Mouse (Mus musculus) small intestine, adult 2 months (tissue): ENCODE data around the gene Gucd1. TPM values are rescaled to one million over a fixed set of nuclear protein-coding genes. Genes with fewer than 3 reads are reported as not detected.

Source experiments
- H3K27ac ChIP-seq: fragments of 200-500 bp; 2 replicates; pipeline ENCODE4 v1.5.1; 2012; ENCODE audit warnings: low read depth, low read length, control low read depth, inconsistent platforms; ENCODE audit not compliant: insufficient read depth
- H3K27me3 ChIP-seq: fragments of 200-500 bp; 2 replicates; pipeline ENCODE4 v1.6.1; 2012; ENCODE audit warnings: mild to moderate bottlenecking, moderate library complexity, low read length, inconsistent platforms; ENCODE audit not compliant: control insufficient read depth, insufficient read depth
- H3K36me3 ChIP-seq: fragments of 200-500 bp; 2 replicates; pipeline ENCODE4 v1.6.1; 2012; ENCODE audit warnings: mild to moderate bottlenecking, low read length, control low read depth, inconsistent platforms; ENCODE audit not compliant: control insufficient read depth, insufficient read depth
- H3K4me1 ChIP-seq: fragments of 200-500 bp; 2 replicates; pipeline ENCODE4 v1.6.1; 2012; ENCODE audit warnings: low read length, inconsistent platforms, mixed read lengths; ENCODE audit not compliant: control insufficient read depth, insufficient read depth, insufficient read length
- H3K4me3 ChIP-seq: fragments of 200-500 bp; 2 replicates; pipeline ENCODE4 v1.5.1; 2012; ENCODE audit warnings: low read depth, mild to moderate bottlenecking, control low read depth, inconsistent platforms, low read length, moderate library complexity
- CTCF ChIP-seq: fragments of 200-500 bp; IDR thresholded peaks from 2 replicates; pipeline ENCODE4 v1.5.1; 2012; ENCODE audit warnings: low read depth, mild to moderate bottlenecking, control low read depth, inconsistent platforms, low read length, moderate library complexity, mixed read lengths; ENCODE audit not compliant: insufficient replicate concordance, insufficient read length; ENCODE audit errors: extremely low read depth
- POLR2A ChIP-seq: fragments of 200-500 bp; IDR thresholded peaks from 2 replicates; pipeline ENCODE4 v1.6.1; 2012; ENCODE audit warnings: low read depth, mild to moderate bottlenecking, control low read depth, inconsistent platforms, low read length, moderate library complexity
- WGBS: fragments of 180-500 bp; shearing (Covaris S2); methylation state at CpG from one replicate; pipeline ENCODE4 v1.1.7; 2018; 5-methylcytosine and 5-hydroxymethylcytosine counted together
- polyA plus RNA-seq: library from polyadenylated mRNA; depleted of rRNA; stranded (reverse); fragments of >200 nt; gene quantifications from 2 replicates; pipeline ENCODE4 v1.2.3, GENCODE M21; 2012

The Gucd1 gene
- polyA plus RNA-seq, 1 experiment = 261 TPM

DNA sequence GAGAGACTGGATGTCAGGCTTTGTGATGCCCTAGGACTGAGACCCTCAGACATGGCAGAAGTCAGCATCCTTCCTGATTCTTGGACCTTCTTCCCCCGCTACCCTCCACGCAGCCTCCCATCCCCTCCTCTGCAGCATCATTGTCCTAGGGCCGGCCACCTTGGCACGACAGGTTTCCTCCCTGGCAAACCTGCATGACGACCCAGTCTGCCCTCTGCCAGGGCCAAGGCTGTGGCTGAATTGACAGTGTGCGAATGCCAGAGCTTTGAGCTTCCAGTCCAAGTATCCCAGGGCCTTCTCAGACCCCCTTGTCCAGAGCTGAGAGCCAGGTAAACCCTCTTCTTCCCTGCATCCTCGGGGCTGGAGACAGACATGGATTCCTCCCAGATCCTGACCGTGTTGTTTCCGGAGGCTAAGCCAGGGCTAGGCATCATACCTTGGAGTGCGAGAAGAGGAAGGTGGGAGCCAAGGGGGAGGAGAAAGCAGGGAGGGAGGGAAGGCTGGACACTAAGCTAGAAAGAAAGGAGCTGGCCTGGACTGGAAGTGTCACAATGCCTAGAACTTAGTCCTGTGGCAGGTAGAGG is 43.4 kb upstream of the Gucd1 start, which contains the start of gene Ggt1:
Gene Ggt1 (plus strand): TSS at position 534 of the 584 bp plus-strand sequence.
- H3K36me3 ChIP-seq = no peaks in the 10 kb centered on the region
- WGBS = 73% methylated on average over 10 of the region's 10 CpGs
- H3K27ac ChIP-seq = no peak within 1 kb of the TSS
- peaks cover 13% of the 10 kb centered on the region for H3K4me1 ChIP-seq
- TF ChIP-seq POLR2A = no peak
- no peak for TF ChIP-seq CTCF
- peaks cover 20% of the 10 kb centered on the region for H3K27me3 ChIP-seq
- peak within 1 kb of the TSS; percentile 58 for H3K4me3 ChIP-seq

DNA sequence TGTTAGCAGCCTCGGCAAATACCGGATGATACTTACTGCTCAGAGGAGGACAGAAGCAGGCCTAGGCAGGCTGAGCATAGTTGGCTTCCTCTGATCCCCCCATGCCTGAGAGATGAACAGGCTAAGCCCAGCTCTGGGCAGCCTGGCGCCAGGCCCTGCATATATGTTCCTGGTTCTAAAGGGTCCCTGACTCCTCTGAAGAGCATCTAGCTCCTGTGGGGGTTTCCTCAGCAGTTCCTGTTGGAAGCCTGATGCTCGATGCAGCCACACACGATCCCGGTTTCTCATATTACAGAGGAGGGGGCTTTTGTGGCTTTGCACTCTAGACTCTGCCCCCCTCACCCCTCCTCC is 42.8 kb upstream of the Gucd1 start:
- H3K4me1 ChIP-seq = peaks cover 9% of the 10 kb centered on the region
- 46% methylated on average over 6 of the region's 6 CpGs for WGBS
- peak overlapping the region; percentile 58 for H3K4me3 ChIP-seq
- no peaks in the 10 kb centered on the region for H3K36me3 ChIP-seq
- TF ChIP-seq CTCF (no peak), POLR2A (no peak)
- peaks cover 20% of the 10 kb centered on the region for H3K27me3 ChIP-seq
- H3K27ac ChIP-seq = no peak overlapping the region

DNA sequence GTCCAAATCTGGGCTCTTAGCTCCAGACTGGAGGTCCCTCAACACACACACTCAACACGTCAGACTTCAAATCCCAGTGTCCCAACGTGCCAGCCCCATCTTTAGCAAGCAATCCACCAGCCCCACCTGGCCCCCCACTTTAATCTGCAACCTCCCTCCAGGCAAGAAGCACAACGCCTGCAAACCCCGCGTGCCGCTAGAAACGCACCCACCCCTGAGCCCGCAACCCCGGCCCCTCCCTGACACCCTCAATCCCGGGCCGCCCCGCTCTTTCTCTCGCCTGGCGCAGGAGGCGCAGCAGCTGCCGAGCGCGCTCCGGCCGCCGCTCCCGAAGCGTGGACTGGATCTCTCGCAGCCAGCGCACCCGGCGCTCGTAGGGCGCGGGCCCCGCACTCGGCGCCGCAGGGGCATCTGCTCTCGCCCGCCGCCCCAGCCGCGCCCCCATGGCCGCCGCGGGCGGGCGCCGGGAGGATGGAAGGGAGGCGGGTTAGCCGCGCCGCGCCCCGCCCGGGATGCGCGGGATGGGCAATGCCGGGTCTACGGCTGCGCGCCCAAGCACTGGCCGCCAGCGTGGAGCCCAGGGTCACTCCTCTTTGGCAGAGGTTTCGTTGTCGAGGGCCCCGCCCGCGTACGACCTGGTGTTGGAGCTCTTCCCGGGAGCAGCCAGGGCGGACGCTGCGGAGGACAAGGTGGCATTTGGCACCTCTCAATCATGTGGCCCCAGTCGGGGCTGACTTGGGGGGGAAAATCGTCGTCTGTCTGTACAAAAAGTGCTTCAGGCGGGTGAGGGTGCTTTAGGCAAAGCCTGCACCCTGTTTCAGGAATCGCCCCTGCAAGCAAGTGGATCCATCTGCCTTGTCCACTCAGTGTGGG is 42.1 kb upstream of the Gucd1 start, which contains the start of gene Lrrc75b:
Gene Lrrc75b (minus strand): TSS at position 655 of the 873 bp plus-strand sequence.
- TF ChIP-seq POLR2A (no peak), CTCF (no peak)
- Histone ChIP-seq H3K4me3 (peak within 1 kb of the TSS; percentile 58), H3K4me1 (peaks cover 9% of the 10 kb centered on the region), H3K36me3 (no peaks in the 10 kb centered on the region), H3K27me3 (peaks cover 20% of the 10 kb centered on the region), H3K27ac (no peak within 1 kb of the TSS)
- WGBS = 1% methylated on average over 72 of the region's 75 CpGs

DNA sequence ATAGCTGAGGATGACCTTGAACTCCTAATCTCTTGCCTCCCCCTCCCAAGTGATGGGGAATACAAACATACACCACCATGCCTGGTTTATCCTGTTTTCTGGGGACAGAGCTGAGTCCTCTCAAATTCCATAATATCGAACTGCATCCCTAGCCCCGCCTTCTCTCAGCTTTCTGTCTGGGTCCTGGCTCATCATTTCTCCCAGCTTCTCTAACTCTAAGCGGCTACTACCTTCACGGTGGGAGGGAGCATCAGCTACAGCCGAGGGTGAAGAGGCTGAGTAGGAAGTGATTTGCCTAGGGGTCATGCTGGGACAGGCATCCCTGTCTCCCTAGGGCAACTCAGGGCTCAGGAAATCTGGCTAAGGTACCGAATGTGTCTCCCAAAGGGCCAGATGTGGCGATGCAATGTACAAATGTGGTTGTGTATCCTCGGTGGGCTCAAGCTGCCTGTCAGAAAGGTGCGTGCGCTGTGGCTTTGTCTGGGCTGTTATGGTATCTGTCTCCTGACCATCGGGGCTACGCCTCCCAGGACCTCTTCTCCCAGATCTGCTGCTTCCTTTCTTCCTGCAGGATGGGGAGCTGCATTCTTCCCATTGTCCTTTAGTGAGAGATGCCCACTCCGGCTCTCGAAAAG is 41.4 kb upstream of the Gucd1 start:
- no peak overlapping the region for H3K27ac ChIP-seq
- H3K27me3 ChIP-seq = peaks cover 20% of the 10 kb centered on the region
- no peaks in the 10 kb centered on the region for H3K36me3 ChIP-seq
- peaks cover 9% of the 10 kb centered on the region for H3K4me1 ChIP-seq
- H3K4me3 ChIP-seq = peak overlapping the region; percentile 58
- TF ChIP-seq CTCF = no peak
- WGBS = 13% methylated on average over 14 of the region's 14 CpGs

DNA sequence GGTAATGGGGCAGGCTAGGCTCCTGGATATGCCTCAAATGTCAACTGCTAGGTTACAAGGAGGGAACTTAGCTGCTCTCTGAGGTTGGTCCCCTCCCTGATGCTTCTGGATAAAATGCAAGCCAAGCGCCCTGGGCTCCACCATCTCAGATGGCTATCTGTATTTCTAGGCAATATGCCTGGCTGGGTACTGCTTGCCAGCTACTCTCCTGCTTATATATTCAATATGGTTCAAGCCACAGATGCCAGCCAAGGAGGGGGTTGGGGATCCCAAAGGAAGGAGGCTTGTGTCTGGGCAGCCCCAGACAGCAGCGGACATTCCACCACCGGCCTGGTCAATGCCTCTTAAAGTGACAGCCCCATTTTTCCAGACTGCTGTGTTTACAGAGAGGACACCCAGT is 40.7 kb upstream of the Gucd1 start:
- H3K4me1 ChIP-seq = peaks cover 7% of the 10 kb centered on the region
- TF ChIP-seq POLR2A (no peak), CTCF (no peak)

DNA sequence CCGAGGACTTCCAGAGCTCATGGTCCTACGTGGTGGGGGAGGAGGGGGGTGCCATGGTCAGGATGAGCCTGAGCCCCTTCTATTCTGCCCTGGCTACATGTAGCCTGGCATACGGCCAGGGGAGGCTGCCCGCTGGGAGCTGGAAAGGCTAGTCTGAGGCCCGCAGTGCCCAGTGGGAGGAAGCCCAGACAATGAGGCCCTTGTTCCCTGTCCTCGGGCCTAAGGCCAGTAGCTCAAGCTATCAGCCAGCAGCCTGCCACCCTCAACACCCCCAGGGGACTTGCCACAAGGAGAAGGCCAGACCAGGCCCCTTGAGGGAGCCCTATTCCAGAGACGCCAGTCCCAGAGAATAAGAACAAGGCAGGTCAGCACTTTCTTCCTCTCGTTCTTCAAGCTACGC is 38.3 kb upstream of the Gucd1 start:
- Histone ChIP-seq H3K27me3 (peaks cover 19% of the 10 kb centered on the region), H3K27ac (no peak overlapping the region), H3K4me3 (no peak overlapping the region), H3K36me3 (no peaks in the 10 kb centered on the region), H3K4me1 (peaks cover 4% of the 10 kb centered on the region)
- 58% methylated on average over 9 of the region's 9 CpGs for WGBS
- no peak for TF ChIP-seq CTCF
- TF ChIP-seq POLR2A = no peak

More for the DNA sequence above, 40.7 kb upstream of the Gucd1 start:
- Histone ChIP-seq H3K27ac (no peak overlapping the region), H3K27me3 (peaks cover 20% of the 10 kb centered on the region), H3K36me3 (no peaks in the 10 kb centered on the region), H3K4me3 (no peak overlapping the region)
- 59% methylated on average over 3 of the region's 3 CpGs for WGBS

DNA sequence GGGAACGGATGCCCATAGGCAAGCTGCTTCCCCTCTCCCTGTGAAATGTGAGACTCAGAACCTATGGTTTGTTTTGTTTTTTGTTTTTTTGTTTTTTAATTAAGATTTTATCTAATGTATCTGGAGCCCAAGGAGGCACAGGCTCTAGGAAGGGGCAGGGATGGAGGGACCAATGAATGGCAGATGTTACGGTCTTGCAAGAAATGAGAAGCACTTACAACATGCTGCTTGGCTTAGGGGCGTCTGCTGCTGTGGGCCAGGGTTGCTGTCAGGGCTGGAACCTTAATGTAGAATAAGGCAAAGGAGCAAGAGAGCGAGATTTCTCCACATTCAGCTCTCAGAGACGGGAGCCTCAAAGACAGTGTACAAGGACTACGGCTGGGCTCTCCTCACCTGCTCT is 37.8 kb upstream of the Gucd1 start:
- H3K4me1 ChIP-seq = peaks cover 4% of the 10 kb centered on the region
- H3K27ac ChIP-seq = no peak overlapping the region
- WGBS = 86% methylated on average over 6 of the region's 6 CpGs
- no peak for TF ChIP-seq CTCF
- TF ChIP-seq POLR2A = no peak
- H3K4me3 ChIP-seq = no peak overlapping the region
- peaks cover 14% of the 10 kb centered on the region for H3K27me3 ChIP-seq
- H3K36me3 ChIP-seq = no peaks in the 10 kb centered on the region
